Mouse (Mus musculus): ENCODE measurements around the gene Fbll1.
"Not testable (repeated sequence)": the region's sequence is repeated elsewhere in the genome, so short reads cannot be mapped to it uniquely, and the experiment has no call there.

Fbll1 gene

DNA sequence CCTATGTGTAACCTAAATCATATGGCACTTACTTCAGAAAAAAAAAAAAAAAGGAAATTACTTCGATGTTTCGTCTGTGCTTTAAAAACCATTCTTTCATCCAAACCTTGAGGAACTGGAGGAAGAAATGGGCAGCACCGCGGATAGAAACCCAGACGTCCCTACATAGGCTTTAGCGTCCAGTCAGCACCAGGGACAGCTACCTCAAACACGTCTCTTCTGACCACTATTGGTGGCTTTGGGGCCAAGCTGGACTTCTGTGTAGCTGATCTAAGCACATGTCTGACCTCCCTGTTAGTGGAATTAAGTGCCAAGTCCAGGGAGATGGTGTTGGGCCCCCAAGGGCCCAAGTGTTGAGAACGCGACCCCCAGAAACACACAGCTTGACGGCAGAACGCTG is at the start of gene Fbll1:
Gene Fbll1 (minus strand): TSS at position 11 of the 400 bp plus-strand sequence.
- DNase-seq (ENCODE audit: low read depth) = peak; percentile 60

GRCm38 (mm10) chr11:35844299-35844698 is 45.6 kb upstream of the Fbll1 start:
- DNase-seq (ENCODE audit: low read depth) = no peak

GRCm38 (mm10) chr11:35842560-35842959 is 43.9 kb upstream of the Fbll1 start:
- not testable (repeated sequence) for DNase-seq (ENCODE audit: low read depth)

- DNase-seq (ENCODE audit: low read depth) = no peak
Observed at GRCm38 (mm10) chr11:35841738-35842325, 43.1 kb upstream of the Fbll1 start.

GRCm38 (mm10) chr11:35840806-35841205 is 42.1 kb upstream of the Fbll1 start:
- not testable (repeated sequence) for DNase-seq (ENCODE audit: low read depth)

- no peak for DNase-seq (ENCODE audit: low read depth)
Observed at GRCm38 (mm10) chr11:35840282-35840681, 41.6 kb upstream of the Fbll1 start.

- peak; percentile 77 for DNase-seq (ENCODE audit: low read depth)
Observed at GRCm38 (mm10) chr11:35838345-35839338, 40.0 kb upstream of the Fbll1 start.

- DNase-seq (ENCODE audit: low read depth) = no peak
Observed at GRCm38 (mm10) chr11:35837156-35838126, 38.8 kb upstream of the Fbll1 start.

DNA sequence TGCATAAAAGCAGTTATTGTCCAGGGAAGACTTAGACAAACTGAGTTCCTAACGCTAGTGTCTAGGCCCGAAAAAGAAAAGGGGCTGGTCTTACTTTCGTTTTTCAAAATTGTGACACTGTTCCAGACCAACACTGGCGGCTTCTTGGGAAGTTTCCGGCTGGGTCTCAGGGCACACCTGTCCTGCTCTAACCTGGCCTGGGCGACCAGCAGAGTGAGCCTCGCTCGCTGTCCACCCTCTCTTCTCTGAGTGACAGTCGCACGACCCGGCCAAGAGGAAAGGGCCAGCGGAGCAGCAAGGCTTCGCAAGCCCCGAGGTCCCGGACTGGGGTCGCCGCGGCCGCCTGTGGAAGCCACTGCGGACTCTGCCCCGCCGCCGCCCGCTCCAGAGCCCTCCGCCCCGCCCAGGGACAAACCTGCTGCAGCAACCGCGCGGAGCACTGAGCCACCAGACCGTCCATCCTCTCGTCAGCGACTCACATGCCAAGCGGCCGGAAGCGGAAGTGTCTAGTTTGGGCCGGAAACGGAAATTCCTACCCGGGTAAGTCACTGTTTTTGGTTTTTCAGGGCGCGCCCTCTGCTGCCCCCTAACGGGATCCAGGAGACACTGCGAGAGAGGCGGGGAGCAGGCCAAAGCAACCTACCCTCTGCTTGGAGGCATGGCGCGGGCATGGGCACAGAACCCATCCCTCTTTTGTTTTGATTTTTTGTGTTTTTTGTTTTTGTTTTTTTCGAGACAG is 35.5 kb upstream of the Fbll1 start, which contains the start of gene Rars:
Gene Rars (minus strand): TSS at position 485 of the 739 bp plus-strand sequence.
- peak; percentile 93 for DNase-seq (ENCODE audit: low read depth)

GRCm38 (mm10) chr11:35833270-35833669 is 34.6 kb upstream of the Fbll1 start:
- no peak for DNase-seq (ENCODE audit: low read depth)

- no peak for DNase-seq (ENCODE audit: low read depth)
Observed at GRCm38 (mm10) chr11:35832139-35832538, 33.5 kb upstream of the Fbll1 start.

GRCm38 (mm10) chr11:35827714-35828113 is 29.0 kb upstream of the Fbll1 start:
- DNase-seq (ENCODE audit: low read depth) = no peak

DNA sequence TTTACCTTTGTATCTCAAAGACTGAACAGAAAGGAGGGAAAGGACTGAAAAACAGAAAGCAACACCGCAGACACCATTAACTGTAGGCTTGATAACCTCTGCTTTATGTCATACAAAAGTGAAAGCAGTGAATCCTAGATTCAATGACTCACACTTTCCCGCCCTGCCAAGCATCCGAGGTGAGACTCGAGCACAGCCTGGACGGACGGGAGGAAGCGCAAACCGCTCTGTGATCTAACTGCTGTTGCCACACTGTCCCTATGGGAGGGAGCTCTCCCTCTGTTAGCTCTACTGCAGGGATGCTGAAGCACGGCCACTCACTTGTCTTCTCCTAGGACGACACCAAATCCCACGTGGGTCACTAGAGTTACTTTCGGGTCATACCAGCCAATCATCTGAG is 17.6 kb upstream of the Fbll1 start:
- DNase-seq (ENCODE audit: low read depth) = no peak

GRCm38 (mm10) chr11:35811458-35811857 is 12.8 kb upstream of the Fbll1 start:
- DNase-seq (ENCODE audit: low read depth) = no peak

DNA sequence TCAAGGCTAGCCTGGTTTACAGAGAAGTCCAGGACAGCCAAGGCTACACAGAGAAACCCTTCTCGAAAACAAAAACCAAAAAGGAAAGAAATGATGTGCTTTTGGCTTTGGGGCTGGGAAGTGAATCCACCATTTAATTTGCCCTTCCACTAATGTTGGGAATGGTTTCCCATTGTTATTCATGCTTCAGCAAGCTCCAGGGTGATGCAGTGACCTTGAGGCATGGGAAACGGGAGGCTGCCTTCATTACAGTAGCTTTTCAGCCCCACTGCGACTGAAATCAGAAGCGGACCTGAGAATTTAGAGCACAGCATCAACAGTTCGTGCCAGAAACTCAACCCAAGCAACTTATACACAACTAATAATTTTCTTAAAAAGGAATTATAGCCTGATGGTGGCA is 2.6 kb upstream of the Fbll1 start:
- DNase-seq (ENCODE audit: low read depth) = no peak

DNA sequence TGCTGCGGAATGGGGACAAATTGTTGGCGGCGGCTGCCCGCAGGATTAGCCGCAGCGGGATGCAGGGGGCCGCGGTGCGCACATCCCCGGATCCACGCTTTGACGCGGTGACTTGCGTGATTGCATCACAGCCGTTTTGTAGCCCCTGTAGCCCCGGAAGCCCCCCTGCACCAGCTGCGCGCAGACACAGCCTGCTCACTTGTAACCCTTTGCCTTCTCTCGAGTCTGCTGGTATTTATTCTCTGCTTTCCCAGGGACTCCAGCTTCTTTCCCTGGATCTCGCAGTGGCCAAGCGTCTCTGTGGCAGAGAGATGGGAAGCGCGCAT is 226 bp downstream of the Fbll1 start:
- no peak for DNase-seq (ENCODE audit: low read depth)

DNA sequence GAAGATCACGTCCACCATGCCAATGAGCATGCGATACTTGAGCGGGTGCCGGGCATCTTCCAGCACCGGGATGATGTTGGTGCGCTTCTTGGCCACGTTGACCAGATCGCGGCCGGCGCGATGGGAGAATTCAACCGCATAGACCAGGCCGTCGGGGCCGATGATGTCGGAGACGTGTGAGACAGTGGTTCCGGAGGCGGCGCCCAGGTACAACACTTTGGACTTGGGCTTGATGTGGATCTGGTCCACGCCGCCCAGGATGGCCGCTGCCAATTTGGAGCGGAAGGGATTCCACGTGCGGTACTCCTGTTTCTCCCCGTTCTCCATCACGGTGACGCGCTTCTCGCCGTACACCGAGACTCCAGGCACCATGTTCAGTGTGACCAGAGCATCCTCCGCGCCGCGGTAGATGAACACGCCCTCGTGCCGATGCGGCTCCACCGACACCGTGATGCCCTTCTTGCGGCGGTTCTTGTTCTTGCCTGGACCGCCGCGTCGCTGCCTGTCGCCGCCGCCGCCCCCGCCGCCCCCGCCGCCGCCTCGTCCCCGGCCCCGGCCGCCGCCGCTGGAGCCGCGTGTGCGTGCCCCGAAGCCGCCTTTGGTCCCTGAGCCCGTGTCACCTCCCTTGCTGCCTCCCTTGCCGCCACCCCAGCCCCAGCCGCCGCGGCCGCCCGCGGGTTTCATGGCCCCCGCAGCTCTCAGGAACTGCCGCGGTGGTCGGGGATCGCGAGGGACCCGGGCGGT is 761 bp downstream of the Fbll1 start:
- DNase-seq (ENCODE audit: low read depth) = no peak

- DNase-seq (ENCODE audit: low read depth) = not testable (repeated sequence)
Observed at GRCm38 (mm10) chr11:35792800-35793199, 5.9 kb downstream of the Fbll1 start.

- DNase-seq (ENCODE audit: low read depth) = no peak
Observed at GRCm38 (mm10) chr11:35788443-35788842, 10.2 kb downstream of the Fbll1 start.

- DNase-seq (ENCODE audit: low read depth) = no peak
Observed at GRCm38 (mm10) chr11:35784537-35784936, 14.1 kb downstream of the Fbll1 start.

- no peak for DNase-seq (ENCODE audit: low read depth)
Observed at GRCm38 (mm10) chr11:35784002-35784401, 14.7 kb downstream of the Fbll1 start.
